Mouse (Mus musculus) embryonic facial prominence, embryonic 11.5 days (tissue): ENCODE results near the gene Armh1. TPM values are rescaled to one million over a fixed set of nuclear protein-coding genes. Genes with fewer than 3 reads are reported as not detected.
A peak's percentile ranks its signal among the peaks of the same experiment; 100 is the strongest.

ENCODE experiments used
- ATAC-seq: fragments of 200-750 bp; cut with Nextera tagmentation; replicated peaks from 2 replicates; pipeline ENCODE4 v1.8.0; 2017; ENCODE audit warnings: low read depth; ENCODE audit not compliant: insufficient number of reproducible peaks, low FRiP score, low TSS enrichment
- DNase-seq: peaks from one replicate; pipeline ENCODE4 v3.0.0-alpha.2; 2015; ENCODE audit warnings: low spot score
- H3K27ac ChIP-seq: fragments of 300-500 bp; sonication (generic); replicated peaks from 2 replicates; pipeline ENCODE4 v1.5.1; 2014; ENCODE audit warnings: mild to moderate bottlenecking, low read depth, low read length, control low read depth
- H3K27me3 ChIP-seq: fragments of 300-500 bp; sonication (generic); 2 replicates; pipeline ENCODE4 v1.6.1; 2014; ENCODE audit warnings: mild to moderate bottlenecking, low read length, moderate library complexity, mixed read lengths; ENCODE audit not compliant: control insufficient read depth, insufficient read depth
- H3K36me3 ChIP-seq: fragments of 300-500 bp; sonication (generic); replicated peaks from 2 replicates; pipeline ENCODE4 v1.6.1; 2014; ENCODE audit warnings: low read depth, mild to moderate bottlenecking, low read length, moderate library complexity, mixed read lengths; ENCODE audit not compliant: control insufficient read depth, insufficient read depth
- H3K4me1 ChIP-seq: fragments of 300-500 bp; sonication (generic); 2 replicates; pipeline ENCODE4 v1.6.1; 2014; ENCODE audit warnings: low read length, mixed read lengths; ENCODE audit not compliant: control insufficient read depth, insufficient read depth
- H3K4me2 ChIP-seq: fragments of 300-500 bp; sonication (generic); 2 replicates; pipeline ENCODE4 v1.6.1; 2014; ENCODE audit warnings: low read depth, mild to moderate bottlenecking, control low read depth, low read length, moderate library complexity
- H3K4me3 ChIP-seq: fragments of 300-500 bp; sonication (generic); 2 replicates; pipeline ENCODE4 v1.5.1; 2014; ENCODE audit warnings: low read depth, low read length, control low read depth
- H3K9ac ChIP-seq: fragments of 300-500 bp; sonication (generic); replicated peaks from 2 replicates; pipeline ENCODE4 v1.6.1; 2014; ENCODE audit warnings: mild to moderate bottlenecking, control low read depth, low read length
- H3K9me3 ChIP-seq: fragments of 300-500 bp; sonication (generic); replicated peaks from 2 replicates; pipeline ENCODE4 v1.6.1; 2016; ENCODE audit warnings: mild to moderate bottlenecking, low read length, inconsistent platforms, mixed read lengths; ENCODE audit not compliant: control insufficient read depth
- WGBS: fragments of 180-500 bp; shearing (Covaris S2); extraction: QIAGEN DNeasy Blood & Tissue Kit; methylation state at CpG from one replicate; pipeline ENCODE4 v1.1.7; 2014; 5-methylcytosine and 5-hydroxymethylcytosine counted together
- polyA plus RNA-seq: library from polyadenylated mRNA; unstranded; fragments of >200 nt; fragmentation: Nextera tagmentation; extraction: Ambion mirVana; gene quantifications from 2 replicates; pipeline ENCODE4 v1.2.1, GENCODE M21; 2014

Gene Armh1
- polyA plus RNA-seq = 0.17 TPM in 1 of 2 replicates, not detected in the other

DNA sequence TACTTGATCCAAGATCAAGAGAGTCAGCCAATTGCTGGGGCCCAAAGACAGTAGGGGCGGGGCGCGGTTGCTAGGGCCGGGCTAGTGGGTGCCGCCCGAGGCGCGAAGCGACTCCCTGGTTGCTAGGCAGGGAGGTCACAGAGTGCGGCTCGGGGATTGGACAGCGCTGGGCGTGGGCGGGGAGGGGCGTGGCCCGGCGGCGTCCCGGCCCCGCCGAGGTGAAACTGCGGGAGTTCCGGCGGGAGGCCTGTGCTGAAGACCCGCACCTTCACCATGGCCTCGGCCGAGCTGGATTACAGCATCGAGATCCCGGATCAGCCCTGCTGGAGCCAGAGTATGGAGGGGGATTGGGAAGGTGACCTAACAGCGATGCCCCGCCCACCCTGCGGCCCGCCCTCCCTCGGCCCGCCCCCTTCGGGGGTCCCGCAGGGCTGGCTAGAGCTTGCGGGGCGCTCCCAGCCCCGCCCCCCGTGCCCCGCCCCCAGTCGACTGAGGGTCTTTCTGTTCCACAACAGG lies at the start of gene Armh1, which contains the start of gene Tmem53:
TSS of gene Armh1 (minus strand) at position 325 of the 516 bp plus-strand sequence.
TSS of gene Tmem53 (plus strand) at position 151 of the 516 bp plus-strand sequence.
- Histone ChIP-seq H3K4me1 (no peaks in the 10 kb centered on the region; the same call in 1 of the 2 replicates), H3K9ac (peak within 1 kb of the TSS; percentile 65), H3K36me3 (no peaks in the 10 kb centered on the region), H3K27ac (peak within 1 kb of the TSS; percentile 75), H3K27me3 (no peaks in the 10 kb centered on the region), H3K4me2 (peak within 1 kb of the TSS; percentile 66), H3K9me3 (no peaks in the 10 kb centered on the region), H3K4me3 (peak within 1 kb of the TSS; percentile 64)
- ATAC-seq = peak; percentile 98
- DNase-seq = peak; percentile 97
- under 1% methylated on average over 43 of the region's 43 CpGs for WGBS

DNA sequence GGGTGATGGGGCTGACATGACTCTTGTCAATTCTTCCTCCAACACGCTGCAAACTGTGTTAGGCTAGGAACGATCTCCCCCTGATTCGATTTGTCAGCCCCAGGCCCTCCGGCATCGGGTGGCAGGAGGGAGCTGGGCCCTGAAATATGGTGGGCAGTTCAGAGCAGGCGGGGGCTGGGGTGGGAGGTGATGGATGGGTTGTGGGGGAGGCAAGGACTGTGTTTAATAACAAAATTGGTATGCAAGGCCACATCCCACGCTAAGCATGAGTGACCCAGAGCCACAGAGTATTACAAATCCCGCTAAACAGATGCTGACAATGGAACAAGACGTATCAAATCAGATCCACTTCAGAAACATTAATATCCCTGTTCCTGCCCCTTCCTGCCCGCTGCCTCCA lies 48.0 kb upstream of the Armh1 start:
- Histone ChIP-seq H3K4me3 (no peak overlapping the region), H3K9me3 (no peaks in the 10 kb centered on the region), H3K27ac (no peak overlapping the region), H3K27me3 (peaks cover 25% of the 10 kb centered on the region), H3K36me3 (no peaks in the 10 kb centered on the region), H3K4me2 (no peak overlapping the region), H3K4me1 (peaks cover 4% of the 10 kb centered on the region), H3K9ac (no peak overlapping the region)
- WGBS = 73% methylated on average over 10 of the region's 10 CpGs
- DNase-seq (no peak), ATAC-seq (no peak)

DNA sequence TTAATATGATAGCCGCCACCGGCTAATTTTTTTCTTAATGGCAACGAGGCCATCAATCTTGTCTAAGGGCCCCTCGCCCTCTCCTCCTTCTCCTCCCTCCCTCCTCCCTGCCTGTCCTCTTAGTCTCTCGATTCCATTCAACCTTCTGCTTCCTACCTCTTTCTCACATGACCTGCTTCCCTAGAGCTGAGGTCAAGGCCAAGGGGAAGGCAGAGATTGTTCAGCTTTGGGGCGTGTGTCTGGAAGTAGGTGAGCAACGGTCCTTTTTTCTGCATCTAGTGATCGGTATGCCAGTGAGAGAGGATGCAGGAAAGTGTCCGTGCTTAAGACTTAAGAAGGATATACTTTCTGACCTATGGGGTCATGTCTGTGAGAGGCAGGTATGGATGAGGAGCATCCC lies 45.9 kb upstream of the Armh1 start:
- DNase-seq = no peak
- no peaks in the 10 kb centered on the region for H3K36me3 ChIP-seq
- no peak overlapping the region for H3K9ac ChIP-seq
- H3K4me1 ChIP-seq = no peaks in the 10 kb centered on the region
- H3K4me3 ChIP-seq = no peak overlapping the region
- 78% methylated on average over 9 of the region's 9 CpGs for WGBS
- no peak overlapping the region for H3K27ac ChIP-seq
- ATAC-seq = no peak
- no peaks in the 10 kb centered on the region for H3K9me3 ChIP-seq
- no peak overlapping the region for H3K4me2 ChIP-seq
- H3K27me3 ChIP-seq = peaks cover 4% of the 10 kb centered on the region

DNA sequence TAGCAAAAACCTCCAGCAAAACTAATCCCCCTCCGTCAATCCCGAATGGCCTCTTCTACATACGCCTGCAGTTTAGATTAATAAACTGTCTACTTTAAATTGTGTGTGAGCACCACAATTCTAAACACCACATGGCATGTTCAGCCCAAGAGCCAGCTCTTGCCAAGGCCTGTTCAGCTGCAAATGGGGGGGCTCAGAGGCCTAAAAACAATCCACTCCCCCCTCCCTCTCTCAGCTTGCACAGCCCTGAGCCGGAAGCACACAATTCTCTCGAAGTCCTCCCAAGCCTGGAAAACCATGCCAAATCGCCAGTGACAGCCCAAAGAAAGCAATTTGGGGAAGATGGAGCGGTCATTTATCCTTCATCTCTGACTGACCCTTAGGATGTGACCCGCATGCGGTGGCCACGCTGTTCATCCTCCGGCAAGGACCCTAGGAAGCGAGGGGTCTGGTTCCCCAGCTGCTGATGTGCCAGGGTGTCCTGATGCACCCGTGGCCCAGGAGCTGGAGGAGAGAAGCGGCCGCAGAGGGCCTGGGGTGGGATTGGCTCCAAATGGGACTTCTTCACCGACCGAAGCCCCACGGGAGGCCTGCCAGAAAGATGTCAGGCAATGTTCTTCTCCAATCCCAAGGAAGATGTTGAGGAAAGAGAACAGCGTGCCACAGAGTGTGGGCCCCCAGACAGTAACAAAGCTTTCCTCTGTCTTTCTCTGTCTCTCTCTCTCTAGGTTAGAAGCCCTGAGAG lies 45.1 kb upstream of the Armh1 start:
- ATAC-seq (no peak), DNase-seq (no peak)
- Histone ChIP-seq H3K4me1 (no peaks in the 10 kb centered on the region), H3K27me3 (no peaks in the 10 kb centered on the region), H3K4me3 (no peak overlapping the region), H3K9me3 (no peaks in the 10 kb centered on the region), H3K4me2 (no peak overlapping the region), H3K27ac (no peak overlapping the region), H3K36me3 (no peaks in the 10 kb centered on the region), H3K9ac (no peak overlapping the region)
- 76% methylated on average over 19 of the region's 19 CpGs for WGBS

DNA sequence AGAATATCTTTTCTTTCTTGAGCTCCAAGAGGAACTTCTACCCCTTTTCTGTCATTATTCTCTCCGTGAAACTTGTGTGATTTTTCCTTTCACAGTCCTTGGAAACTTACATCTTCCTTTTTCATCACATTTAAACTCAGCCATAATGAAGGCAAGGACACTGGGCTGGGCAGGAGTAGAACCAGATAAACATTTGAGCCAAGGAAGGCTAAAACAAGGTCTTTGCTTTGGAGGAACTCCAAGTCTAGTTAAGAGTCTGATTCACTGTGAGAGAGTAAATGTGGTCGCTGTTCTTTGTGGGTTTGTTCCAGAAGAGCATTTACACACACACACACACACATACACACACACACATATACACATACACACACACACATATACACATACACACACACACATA lies 39.8 kb upstream of the Armh1 start:
- H3K27me3 ChIP-seq = no peaks in the 10 kb centered on the region
- no peak overlapping the region for H3K9ac ChIP-seq
- no peaks in the 10 kb centered on the region for H3K9me3 ChIP-seq
- H3K4me2 ChIP-seq = no peak overlapping the region
- H3K4me3 ChIP-seq = no peak overlapping the region
- ATAC-seq = no peak
- 91% methylated on average over 2 of the region's 2 CpGs for WGBS
- no peak overlapping the region for H3K27ac ChIP-seq
- H3K4me1 ChIP-seq = peaks cover 4% of the 10 kb centered on the region
- DNase-seq = no peak
- no peaks in the 10 kb centered on the region; the same call in 1 of the 2 replicates for H3K36me3 ChIP-seq

DNA sequence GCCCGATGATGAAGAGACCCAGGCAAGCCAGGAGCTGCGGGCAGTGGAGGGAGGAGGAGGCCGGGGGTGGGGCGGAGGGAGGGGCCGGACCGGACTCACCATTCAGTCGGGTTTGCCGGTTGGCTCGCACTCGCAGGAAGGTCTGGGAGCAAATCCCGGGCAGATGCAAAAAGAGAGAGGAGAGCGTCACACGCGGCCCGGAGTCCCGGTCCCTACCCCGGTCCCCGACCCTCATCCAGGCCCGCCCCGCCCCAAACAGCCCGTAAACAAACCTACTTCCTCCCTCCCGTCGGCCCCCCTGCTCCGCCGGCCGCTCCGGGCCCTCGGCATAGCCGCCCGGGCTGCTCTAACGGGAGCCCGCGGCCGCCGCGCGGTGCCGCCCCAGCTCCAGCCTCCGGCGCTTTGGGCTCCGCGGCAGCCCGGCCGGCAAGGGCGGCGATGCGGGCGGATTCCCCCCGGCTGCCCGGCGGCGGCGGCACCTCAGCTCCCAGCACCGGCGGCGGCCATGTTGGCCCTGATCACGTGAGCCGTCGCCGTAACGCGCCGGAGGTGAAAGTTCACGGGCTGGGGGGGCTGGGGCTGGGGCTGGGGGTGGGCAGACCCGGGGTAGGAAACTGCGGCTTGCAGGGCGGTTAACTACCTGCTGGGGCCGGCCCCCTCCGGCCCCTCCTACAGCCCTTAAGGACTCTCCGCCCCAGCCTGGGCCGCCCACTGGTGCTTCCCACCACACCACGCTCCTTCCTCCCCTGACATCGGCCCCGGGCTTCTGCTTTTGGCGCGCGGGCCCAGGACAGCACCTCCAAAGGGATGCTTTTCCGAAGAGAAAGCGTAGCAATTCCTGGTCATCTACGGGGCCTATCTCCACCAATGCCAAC lies 37.2 kb upstream of the Armh1 start:
- Histone ChIP-seq H3K4me1 (peaks cover 4% of the 10 kb centered on the region), H3K36me3 (peaks cover 7% of the 10 kb centered on the region), H3K27me3 (no peaks in the 10 kb centered on the region), H3K9me3 (no peaks in the 10 kb centered on the region), H3K9ac (peak overlapping the region; percentile 89), H3K27ac (peak overlapping the region; percentile 94), H3K4me3 (peak overlapping the region; percentile 82), H3K4me2 (peak overlapping the region; percentile 81)
- 1% methylated on average over 49 of the region's 80 CpGs for WGBS
- peak; percentile 86 for DNase-seq
- peak; percentile 89 for ATAC-seq

DNA sequence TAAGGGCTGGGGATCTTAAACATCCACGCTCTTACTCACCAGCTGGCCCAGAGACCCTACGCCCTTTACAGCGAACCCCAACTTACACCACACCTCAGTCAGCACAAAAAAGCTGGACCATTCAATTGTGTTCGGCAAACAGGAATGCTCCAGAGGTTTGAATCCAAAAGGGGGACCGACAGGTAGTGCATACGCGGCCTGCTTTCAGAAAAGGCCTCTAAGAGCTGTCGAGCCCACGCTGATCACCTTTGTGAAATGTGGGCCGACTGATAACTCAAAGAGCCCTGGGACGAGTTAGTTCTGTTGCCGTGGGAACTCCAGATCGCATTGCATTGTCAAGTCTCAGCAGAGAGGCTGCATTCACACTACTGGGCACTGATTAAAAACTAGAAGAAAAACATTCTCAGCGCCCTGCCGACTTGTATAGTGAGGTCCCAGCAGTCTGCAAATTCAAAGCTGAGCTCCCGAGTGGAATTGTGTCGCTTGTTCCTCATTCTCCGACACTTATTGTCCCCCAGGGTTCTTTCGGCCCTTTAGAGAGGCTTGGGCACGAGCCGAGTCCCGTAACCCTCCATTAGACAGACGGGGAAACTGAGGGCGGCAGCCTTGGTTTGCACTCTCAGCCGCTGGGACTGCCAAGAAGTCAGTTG lies 36.5 kb upstream of the Armh1 start:
- H3K4me2 ChIP-seq = peak overlapping the region; percentile 81
- H3K4me1 ChIP-seq = peaks cover 4% of the 10 kb centered on the region
- WGBS = 27% methylated on average over 25 of the region's 25 CpGs
- H3K4me3 ChIP-seq = peak overlapping the region; percentile 82
- peaks cover 7% of the 10 kb centered on the region for H3K36me3 ChIP-seq
- DNase-seq = peak; percentile 33
- H3K9ac ChIP-seq = peak overlapping the region; percentile 89
- peak overlapping the region; percentile 94 for H3K27ac ChIP-seq
- no peaks in the 10 kb centered on the region for H3K9me3 ChIP-seq
- no peaks in the 10 kb centered on the region for H3K27me3 ChIP-seq
- ATAC-seq = no peak; the same call in 1 of the 2 replicates
